Mouse (Mus musculus) olfactory bulb, adult 2 months (tissue): ENCODE results near the gene 2900026A02Rik.

Experiments
- CTCF ChIP-seq: fragments of 200-500 bp; IDR thresholded peaks from 2 replicates; pipeline ENCODE4 v1.5.1; 2012; ENCODE audit warnings: low read depth, mild to moderate bottlenecking, low read length, moderate library complexity; ENCODE audit not compliant: insufficient read depth
- POLR2A ChIP-seq: fragments of 200-500 bp; IDR thresholded peaks from 2 replicates; pipeline ENCODE4 v1.6.1; 2012; ENCODE audit warnings: mild to moderate bottlenecking, low read depth, low read length, moderate library complexity; ENCODE audit not compliant: insufficient read depth

GRCm38 (mm10) chr5:113181441-113181840 lies 39.6 kb downstream of the 2900026A02Rik start:
- TF ChIP-seq CTCF (no peak), POLR2A (no peak)
